Mouse (Mus musculus): ENCODE data around the gene Abt1.

DNA sequence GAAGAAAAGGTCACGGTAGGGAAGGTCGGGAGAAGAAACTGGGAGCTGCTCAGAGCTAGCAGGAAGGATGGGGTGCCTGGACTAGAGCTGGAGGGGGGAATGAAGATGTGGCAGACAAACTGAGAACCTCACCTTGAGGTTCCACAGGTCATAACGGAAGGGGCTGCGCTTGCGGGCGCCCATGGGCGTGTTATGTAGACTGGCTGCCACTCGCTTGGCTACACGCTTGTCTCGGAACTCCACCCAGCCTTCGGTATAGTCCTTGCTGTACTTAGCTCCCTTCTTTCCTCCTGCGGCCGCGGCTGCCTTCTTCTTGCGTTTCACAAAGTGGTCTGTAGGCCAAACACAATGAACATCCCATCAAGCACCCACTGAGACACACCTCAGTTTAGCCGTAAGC lies 1.3 kb downstream of the Abt1 start:
- TF ChIP-seq CTCF (IDR thresholded peaks at IDR 0.05; ENCODE audit: low read depth), result no peak
- TF ChIP-seq EP300 (optimal IDR thresholded peaks at IDR 0.05), result no peak
